Mouse (Mus musculus): ENCODE data around the gene Pth2. TPM values are rescaled to one million over a fixed set of nuclear protein-coding genes. Genes with fewer than 3 reads are reported as not detected.

Pth2 gene
- polyA plus RNA-seq, 1 experiment from 2014 or later: not detected

DNA sequence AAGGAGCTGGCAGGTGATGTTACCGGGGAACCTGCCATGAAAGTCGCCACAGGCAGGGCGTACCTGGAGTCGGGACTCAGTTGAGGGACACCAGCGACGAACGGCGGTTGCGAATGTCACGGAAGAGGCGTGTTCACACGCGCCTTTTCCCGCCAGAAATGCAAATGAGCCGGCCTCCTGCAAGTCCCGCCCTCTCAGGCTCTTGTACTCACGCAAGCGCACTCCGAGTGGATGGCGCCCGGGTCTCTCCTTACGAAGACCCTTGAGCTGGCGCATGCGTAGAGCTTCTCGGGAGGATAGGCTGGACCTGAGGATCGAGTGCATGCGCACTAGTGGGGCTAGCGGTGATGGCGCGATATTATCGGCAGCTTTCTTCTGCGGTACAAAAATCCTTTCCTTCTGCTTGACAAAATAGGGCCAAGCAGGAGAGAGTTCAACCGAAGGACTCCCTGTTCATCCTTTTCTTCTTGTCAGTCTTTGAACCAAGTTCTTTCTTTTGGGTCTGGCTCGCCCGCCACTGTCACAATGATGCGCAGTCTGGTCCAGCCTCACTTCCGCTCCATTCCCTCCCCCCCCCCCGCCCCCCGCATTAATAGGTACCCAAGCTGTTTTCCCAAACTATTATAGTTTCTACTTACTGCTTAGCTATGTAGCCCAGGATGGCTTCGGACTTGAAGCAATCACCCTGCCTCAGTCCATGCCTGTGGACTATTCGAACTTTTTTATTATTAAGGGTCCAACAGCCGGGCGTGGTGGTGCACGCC lies 23.8 kb downstream of the Pth2 start, which contains the start of gene Ccdc155:
Ccdc155 (minus strand) TSS at position 513 of the 764 bp plus-strand sequence.
- Histone ChIP-seq H3K36me3 (no peaks in the 10 kb centered on the region), H3K27ac (no peak within 1 kb of the TSS; the same call in 1 of the 2 replicates), H3K4me3 (replicated peaks) (peak within 1 kb of the TSS; percentile 48), H3K27me3 (replicated peaks) (no peaks in the 10 kb centered on the region), H3K9ac (no peak within 1 kb of the TSS), H3K4me1 (no peaks in the 10 kb centered on the region; the same call in 1 of the 2 replicates), H3K9me3 (no peaks in the 10 kb centered on the region), H3K4me2 (peak within 1 kb of the TSS; percentile 63)
- peak; percentile 88 for ATAC-seq (ENCODE audit: insufficient read depth, low FRiP score, low read depth)
- 8% methylated on average over 43 of the region's 44 CpGs for WGBS

- WGBS: 74% methylated on average over 6 of the region's 6 CpGs
- Histone ChIP-seq H3K4me1 (peaks cover 8% of the 10 kb centered on the region), H3K9ac (no peak overlapping the region), H3K36me3 (no peaks in the 10 kb centered on the region), H3K4me3 (replicated peaks) (no peak overlapping the region), H3K27ac (no peak overlapping the region), H3K9me3 (no peaks in the 10 kb centered on the region), H3K4me2 (no peak overlapping the region), H3K27me3 (replicated peaks) (peaks cover 24% of the 10 kb centered on the region)
- no peak for ATAC-seq (ENCODE audit: insufficient read depth, low FRiP score, low read depth)
These were observed 27.5 kb downstream of the Pth2 start for GRCm38 (mm10) chr7:45208260-45208659.

GRCm38 (mm10) chr7:45211070-45211469 lies 30.3 kb downstream of the Pth2 start:
- H3K4me2 ChIP-seq: peak overlapping the region; percentile 51; the same call in 1 of the 2 replicates
- WGBS: 50% methylated on average over 10 of the region's 10 CpGs
- no peak overlapping the region for H3K4me3 ChIP-seq (replicated peaks)
- peaks cover 24% of the 10 kb centered on the region for H3K27me3 ChIP-seq (replicated peaks)
- no peaks in the 10 kb centered on the region for H3K36me3 ChIP-seq
- no peak overlapping the region for H3K27ac ChIP-seq
- ATAC-seq (ENCODE audit: insufficient read depth, low FRiP score, low read depth): no peak
- peaks cover 8% of the 10 kb centered on the region for H3K4me1 ChIP-seq
- no peaks in the 10 kb centered on the region for H3K9me3 ChIP-seq
- H3K9ac ChIP-seq: no peak overlapping the region

GRCm38 (mm10) chr7:45211851-45212251 lies 31.1 kb downstream of the Pth2 start, which contains the start of gene Dkkl1:
Gene Dkkl1 (minus strand): TSS chr7:45212147.
- no peak within 1 kb of the TSS for H3K27ac ChIP-seq
- peaks cover 9% of the 10 kb centered on the region for H3K4me1 ChIP-seq
- WGBS: 4% methylated on average over 17 of the region's 17 CpGs
- H3K4me3 ChIP-seq (replicated peaks): peak within 1 kb of the TSS; percentile 6; the same call in 1 of the 2 replicates
- no peak for ATAC-seq (ENCODE audit: insufficient read depth, low FRiP score, low read depth)
- no peaks in the 10 kb centered on the region for H3K36me3 ChIP-seq
- H3K4me2 ChIP-seq: peak within 1 kb of the TSS; percentile 51
- H3K9ac ChIP-seq: no peak within 1 kb of the TSS
- H3K27me3 ChIP-seq (replicated peaks): peaks cover 24% of the 10 kb centered on the region
- no peaks in the 10 kb centered on the region for H3K9me3 ChIP-seq

- Histone ChIP-seq H3K4me1 (peaks cover 14% of the 10 kb centered on the region), H3K27ac (no peak overlapping the region), H3K9me3 (no peaks in the 10 kb centered on the region), H3K4me3 (replicated peaks) (peak overlapping the region; percentile 6; the same call in 1 of the 2 replicates), H3K4me2 (peak overlapping the region; percentile 51), H3K36me3 (no peaks in the 10 kb centered on the region), H3K9ac (no peak overlapping the region), H3K27me3 (replicated peaks) (peaks cover 24% of the 10 kb centered on the region)
- ATAC-seq (ENCODE audit: insufficient read depth, low FRiP score, low read depth): no peak
- 70% methylated on average over 7 of the region's 7 CpGs for WGBS
These were observed 31.6 kb downstream of the Pth2 start for GRCm38 (mm10) chr7:45212356-45212755.

GRCm38 (mm10) chr7:45213708-45214107 lies 32.9 kb downstream of the Pth2 start:
- Histone ChIP-seq H3K36me3 (peaks cover 5% of the 10 kb centered on the region; the same call in 1 of the 2 replicates), H3K27ac (no peak overlapping the region; the same call in 1 of the 2 replicates), H3K9ac (no peak overlapping the region), H3K4me3 (replicated peaks) (no peak overlapping the region), H3K4me2 (no peak overlapping the region), H3K9me3 (no peaks in the 10 kb centered on the region), H3K27me3 (replicated peaks) (peaks cover 24% of the 10 kb centered on the region), H3K4me1 (peaks cover 21% of the 10 kb centered on the region)
- whole genome bisulfite sequencing: 71% methylated on average over 5 of the region's 5 CpGs
- ATAC-seq (ENCODE audit: insufficient read depth, low FRiP score, low read depth): no peak

- Histone ChIP-seq H3K9me3 (no peaks in the 10 kb centered on the region), H3K4me1 (peaks cover 21% of the 10 kb centered on the region), H3K27ac (peak within 1 kb of the TSS; percentile 94), H3K36me3 (peaks cover 23% of the 10 kb centered on the region), H3K4me3 (replicated peaks) (peak within 1 kb of the TSS; percentile 83), H3K9ac (peak within 1 kb of the TSS; percentile 82), H3K4me2 (peak within 1 kb of the TSS; percentile 60), H3K27me3 (replicated peaks) (peaks cover 16% of the 10 kb centered on the region)
- WGBS: under 1% methylated on average over 55 of the region's 55 CpGs
- ATAC-seq (ENCODE audit: insufficient read depth, low FRiP score, low read depth): peak; percentile 44; the same call in 1 of the 2 replicates
These were observed 35.1 kb downstream of the Pth2 start, which contains the start of gene Tead2 for GRCm38 (mm10) chr7:45215673-45216441. Gene Tead2 (plus strand): TSS chr7:45215753.

- H3K4me3 ChIP-seq (replicated peaks): peak overlapping the region; percentile 83
- H3K27ac ChIP-seq: peak overlapping the region; percentile 94
- peak overlapping the region; percentile 60 for H3K4me2 ChIP-seq
- H3K9me3 ChIP-seq: no peaks in the 10 kb centered on the region
- peaks cover 19% of the 10 kb centered on the region for H3K4me1 ChIP-seq
- H3K27me3 ChIP-seq (replicated peaks): peaks cover 9% of the 10 kb centered on the region
- H3K36me3 ChIP-seq: peaks cover 29% of the 10 kb centered on the region
- H3K9ac ChIP-seq: peak overlapping the region; percentile 82
- ATAC-seq (ENCODE audit: insufficient read depth, low FRiP score, low read depth): peak; percentile 80
- WGBS: under 1% methylated on average over 13 of the region's 13 CpGs
These were observed 35.8 kb downstream of the Pth2 start for GRCm38 (mm10) chr7:45216442-45217183.

DNA sequence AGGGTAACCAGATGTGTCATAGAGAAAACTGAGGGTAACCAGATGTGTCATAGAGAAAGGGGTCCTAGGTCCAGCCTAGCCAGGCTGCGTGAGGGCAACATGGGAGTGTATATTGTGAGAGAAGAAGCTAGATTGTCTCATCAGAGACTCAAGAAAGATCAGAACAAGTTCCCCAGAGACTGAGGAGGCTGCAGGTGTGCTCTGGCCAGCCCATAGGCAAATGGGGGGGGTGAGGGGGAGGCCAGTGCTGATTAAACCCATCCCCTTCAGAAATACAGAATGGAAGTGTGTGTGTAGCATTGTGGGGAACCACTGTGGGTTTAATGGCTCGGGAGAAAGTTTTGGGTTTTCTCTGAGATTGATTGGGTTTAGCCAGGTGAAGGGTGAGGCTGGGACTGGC lies 40.9 kb downstream of the Pth2 start:
- Histone ChIP-seq H3K9me3 (no peaks in the 10 kb centered on the region), H3K27ac (no peak overlapping the region), H3K9ac (no peak overlapping the region), H3K4me3 (replicated peaks) (no peak overlapping the region), H3K36me3 (peaks cover 68% of the 10 kb centered on the region), H3K4me2 (no peak overlapping the region), H3K27me3 (replicated peaks) (no peaks in the 10 kb centered on the region), H3K4me1 (peaks cover 13% of the 10 kb centered on the region)
- 80% methylated on average over 2 of the region's 2 CpGs for WGBS
- no peak for ATAC-seq (ENCODE audit: insufficient read depth, low FRiP score, low read depth)

DNA sequence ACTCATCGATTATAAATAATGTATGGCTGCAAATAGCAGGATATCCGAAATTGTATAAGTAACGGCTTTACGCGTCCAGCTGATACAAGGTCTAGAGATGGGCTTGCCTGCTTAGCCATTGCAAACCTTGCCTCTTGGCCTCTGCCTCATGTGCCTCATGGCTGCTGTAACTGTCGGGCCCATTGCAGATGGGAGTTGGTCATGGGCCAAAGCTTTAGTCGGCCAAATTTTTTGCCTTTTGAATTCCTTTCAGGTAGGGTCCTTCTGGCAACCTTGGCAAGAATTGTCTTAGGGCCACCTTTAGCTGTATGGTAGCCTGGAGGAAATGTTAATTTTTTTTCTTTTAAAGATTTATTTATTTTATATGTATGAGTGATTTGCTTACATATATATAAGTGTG lies 44.0 kb downstream of the Pth2 start:
- ATAC-seq (ENCODE audit: insufficient read depth, low FRiP score, low read depth): no peak
- Histone ChIP-seq H3K4me1 (no peaks in the 10 kb centered on the region), H3K9ac (no peak overlapping the region), H3K4me3 (replicated peaks) (no peak overlapping the region), H3K9me3 (no peaks in the 10 kb centered on the region), H3K36me3 (peaks cover 78% of the 10 kb centered on the region), H3K27ac (no peak overlapping the region), H3K27me3 (replicated peaks) (no peaks in the 10 kb centered on the region), H3K4me2 (no peak overlapping the region)
- WGBS: 88% methylated on average over 7 of the region's 7 CpGs

GRCm38 (mm10) chr7:45226421-45226820 lies 45.6 kb downstream of the Pth2 start:
- Histone ChIP-seq H3K9me3 (no peaks in the 10 kb centered on the region), H3K27ac (no peak overlapping the region), H3K27me3 (replicated peaks) (no peaks in the 10 kb centered on the region), H3K4me2 (no peak overlapping the region), H3K9ac (no peak overlapping the region), H3K4me3 (replicated peaks) (no peak overlapping the region), H3K36me3 (peaks cover 70% of the 10 kb centered on the region), H3K4me1 (no peaks in the 10 kb centered on the region)
- WGBS: 96% methylated on average over 5 of the region's 5 CpGs
- no peak for ATAC-seq (ENCODE audit: insufficient read depth, low FRiP score, low read depth)

All from stomach, embryonic 15.5 days (tissue).